Mouse (Mus musculus) cerebellum, adult 2 months (tissue): ENCODE data around the gene Abca9.

Experiments
- CTCF ChIP-seq: fragments of 200-500 bp; IDR thresholded peaks from 2 replicates; pipeline ENCODE4 v1.5.1; 2011; ENCODE audit warnings: low read depth, mild to moderate bottlenecking, control low read depth, low read length, moderate library complexity, borderline replicate concordance; ENCODE audit not compliant: insufficient read depth
- POLR2A ChIP-seq: fragments of 200-500 bp; IDR thresholded peaks from 2 replicates; pipeline ENCODE4 v1.6.1; 2011; ENCODE audit warnings: low read length, control low read depth, borderline replicate concordance; ENCODE audit not compliant: insufficient read depth

- TF ChIP-seq CTCF (no peak), POLR2A (no peak)
These were observed 73.1 kb downstream of the Abca9 start for GRCm38 (mm10) chr11:110094846-110095380.
